Mouse (Mus musculus): ENCODE measurements at regions not wholly inside any gene's neighbourhood (a gene's known extent, or its start where the extent isn't known, plus 50 kb on each side); places are given as distances from the start of the nearest gene placed in this dataset.

GRCm38 (mm10) chr12:79944090-79944489, 168.7 kb downstream of the Zfp36l1 start:
- no peak for DNase-seq (ENCODE audit: low spot score)

GRCm38 (mm10) chr12:79942563-79943131, 170.2 kb downstream of the Zfp36l1 start:
- DNase-seq (ENCODE audit: low spot score), result no peak

- no peak for DNase-seq (ENCODE audit: low spot score)
These were observed 171.0 kb downstream of the Zfp36l1 start for GRCm38 (mm10) chr12:79941828-79942227.

GRCm38 (mm10) chr12:79939436-79939835, 173.4 kb downstream of the Zfp36l1 start:
- no peak for DNase-seq (ENCODE audit: low spot score)

GRCm38 (mm10) chr12:79937876-79938275, 174.9 kb downstream of the Zfp36l1 start:
- no peak for DNase-seq (ENCODE audit: low spot score)

- DNase-seq (ENCODE audit: low spot score), result no peak
These were observed 176.1 kb downstream of the Zfp36l1 start for GRCm38 (mm10) chr12:79936698-79937097.

GRCm38 (mm10) chr12:79934091-79934490, 178.7 kb downstream of the Zfp36l1 start:
- no peak for DNase-seq (ENCODE audit: low spot score)

- DNase-seq (ENCODE audit: low spot score), result no peak
These were observed 179.9 kb downstream of the Zfp36l1 start for GRCm38 (mm10) chr12:79932905-79933304.

- no peak for DNase-seq (ENCODE audit: low spot score)
These were observed 181.4 kb downstream of the Zfp36l1 start for GRCm38 (mm10) chr12:79931455-79931854.

GRCm38 (mm10) chr12:79929846-79930245, 183.0 kb downstream of the Zfp36l1 start:
- DNase-seq (ENCODE audit: low spot score), result no peak

- DNase-seq (ENCODE audit: low spot score), result no peak
These were observed 184.0 kb downstream of the Zfp36l1 start for GRCm38 (mm10) chr12:79928739-79929380.

GRCm38 (mm10) chr12:79928298-79928697, 184.5 kb downstream of the Zfp36l1 start:
- DNase-seq (ENCODE audit: low spot score), result no peak

- peak; percentile 55 for DNase-seq (ENCODE audit: low spot score)
These were observed 186.9 kb downstream of the Zfp36l1 start for GRCm38 (mm10) chr12:79925704-79926588.

- peak; percentile 72 for DNase-seq (ENCODE audit: low spot score)
These were observed 187.7 kb downstream of the Zfp36l1 start for GRCm38 (mm10) chr12:79924921-79925703.

GRCm38 (mm10) chr12:79923811-79924210, 189.0 kb downstream of the Zfp36l1 start:
- DNase-seq (ENCODE audit: low spot score), result no peak

GRCm38 (mm10) chr12:79921786-79922185, 191.0 kb downstream of the Zfp36l1 start:
- DNase-seq (ENCODE audit: low spot score), result no peak

- DNase-seq (ENCODE audit: low spot score), result no peak
These were observed 193.8 kb downstream of the Zfp36l1 start for GRCm38 (mm10) chr12:79918983-79919382.

GRCm38 (mm10) chr12:79917634-79918289, 195.1 kb downstream of the Zfp36l1 start:
- no peak for DNase-seq (ENCODE audit: low spot score)

GRCm38 (mm10) chr12:79916896-79917633, 195.7 kb downstream of the Zfp36l1 start:
- DNase-seq (ENCODE audit: low spot score), result no peak

GRCm38 (mm10) chr12:79913898-79914297, 198.9 kb downstream of the Zfp36l1 start:
- no peak for DNase-seq (ENCODE audit: low spot score)
